Mouse (Mus musculus) MEL (cell line): ENCODE measurements at regions not wholly inside any gene's neighbourhood (a gene's known extent, or its start where the extent isn't known, plus 50 kb on each side); places are given as distances from the start of the nearest gene placed in this dataset.

Experiments used
- DNase-seq: peaks from one replicate; pipeline ENCODE4 v3.0.0; 2011; ENCODE audit warnings: low read depth, low spot score
- H3K27ac ChIP-seq: 2 replicates; pipeline ENCODE4 v1.5.1; 2012; ENCODE audit warnings: low read depth, mild to moderate bottlenecking, control low read depth, low read length, moderate library complexity; ENCODE audit not compliant: control insufficient read depth
- H3K27me3 ChIP-seq, 2 experiments: fragments of 150-350 bp in 1 of 2; sonication (generic) in 1 of 2; 2 replicates each; pipeline ENCODE4 v1.6.1; 2012; ENCODE audit warnings: low read length in 2 of 2, mild to moderate bottlenecking in 2 of 2, improper control_type of control experiment in 1 of 2, moderate library complexity in 1 of 2; ENCODE audit not compliant: insufficient read depth in 2 of 2, control insufficient read depth in 1 of 2
- H3K36me3 ChIP-seq, 2 experiments: 2 replicates each; pipeline ENCODE4 v1.6.1; 2012 to 2014; ENCODE audit warnings: low read length in 2 of 2, improper control_type of control experiment in 1 of 2, inconsistent platforms in 1 of 2, mild to moderate bottlenecking in 1 of 2; ENCODE audit not compliant: insufficient read depth in 2 of 2, control insufficient read depth in 1 of 2
- H3K4me1 ChIP-seq, 2 experiments: fragments of 150-350 bp in 1 of 2; sonication (generic) in 1 of 2; 2 replicates each; pipeline ENCODE4 v1.6.1; 2012; ENCODE audit warnings: low read length in 2 of 2, improper control_type of control experiment in 1 of 2, mild to moderate bottlenecking in 1 of 2; ENCODE audit not compliant: insufficient read depth in 2 of 2, control insufficient read depth in 1 of 2
- H3K4me3 ChIP-seq, 2 experiments: fragments of 150-350 bp in 1 of 2; sonication (generic) in 1 of 2; 2 replicates each; pipeline ENCODE4 v1.5.1; 2012; ENCODE audit warnings: low read depth in 2 of 2, low read length in 2 of 2, mild to moderate bottlenecking in 2 of 2, moderate library complexity in 2 of 2, control low read depth in 1 of 2, improper control_type of control experiment in 1 of 2; ENCODE audit not compliant: control insufficient read depth in 1 of 2, insufficient read depth in 1 of 2
- H3K79me2 ChIP-seq: 2 replicates; pipeline ENCODE4 v1.6.1; 2012; ENCODE audit warnings: mild to moderate bottlenecking, low read length, moderate library complexity; ENCODE audit not compliant: control insufficient read depth, poor library complexity, insufficient read depth
- H3K9ac ChIP-seq: 2 replicates; pipeline ENCODE4 v1.6.1; 2012; ENCODE audit warnings: low read depth, mild to moderate bottlenecking, control low read depth, low read length, moderate library complexity; ENCODE audit not compliant: control insufficient read depth, poor library complexity, severe bottlenecking
- H3K9me3 ChIP-seq: fragments of 150-350 bp; sonication (generic); replicated peaks from 2 replicates; pipeline ENCODE4 v1.6.1; 2012; ENCODE audit warnings: mild to moderate bottlenecking, low read length, improper control_type of control experiment, moderate library complexity; ENCODE audit not compliant: insufficient read depth
- CHD1 ChIP-seq: IDR thresholded peaks from 2 replicates; pipeline ENCODE4 v1.6.1; 2012; ENCODE audit warnings: low read depth, mild to moderate bottlenecking, inconsistent platforms, low read length, improper control_type of control experiment
- CTCF ChIP-seq, 3 experiments: IDR thresholded peaks in 2 of 3; conservative IDR thresholded peaks in 1 of 3; 2 replicates each; pipeline ENCODE4 v1.5.1; 2011 to 2012; ENCODE audit warnings: low read length in 3 of 3, low read depth in 2 of 3, mild to moderate bottlenecking in 2 of 3, improper control_type of control experiment in 1 of 3, inconsistent platforms in 1 of 3, mixed read lengths in 1 of 3, moderate library complexity in 1 of 3; ENCODE audit not compliant: control insufficient read depth in 1 of 3, insufficient read depth in 1 of 3, poor library complexity in 1 of 3, severe bottlenecking in 1 of 3
- EP300 ChIP-seq, 2 experiments: IDR thresholded peaks; 2 replicates each; pipeline ENCODE4 v1.6.1; 2011; ENCODE audit warnings: improper control_type of control experiment in 2 of 2, low read length in 2 of 2, low read depth in 1 of 2, mild to moderate bottlenecking in 1 of 2
- GABPA ChIP-seq: IDR thresholded peaks from 2 replicates; pipeline ENCODE4 v1.6.1; 2012; ENCODE audit warnings: low read depth, mild to moderate bottlenecking, inconsistent platforms, low read length, improper control_type of control experiment, moderate library complexity
- GATA1 ChIP-seq: IDR thresholded peaks from 2 replicates; pipeline ENCODE4 v1.6.1; 2011; ENCODE audit warnings: low read depth, low read length, improper control_type of control experiment
- KAT2A ChIP-seq: conservative IDR thresholded peaks from 2 replicates; pipeline ENCODE4 v1.6.1; 2012; ENCODE audit warnings: low read depth, low read length, improper control_type of control experiment, inconsistent platforms
- MAFK ChIP-seq: IDR thresholded peaks from 2 replicates; pipeline ENCODE4 v1.6.1; 2011; ENCODE audit warnings: low read depth, mild to moderate bottlenecking, low read length, improper control_type of control experiment, borderline replicate concordance
- MAX ChIP-seq: IDR thresholded peaks from 2 replicates; pipeline ENCODE4 v1.6.1; 2011; ENCODE audit warnings: low read length, improper control_type of control experiment
- MEF2A ChIP-seq: IDR thresholded peaks from 2 replicates; pipeline ENCODE4 v1.6.1; 2014; ENCODE audit warnings: low read depth, mild to moderate bottlenecking, inconsistent platforms, low read length, improper control_type of control experiment; ENCODE audit not compliant: poor library complexity, insufficient replicate concordance, severe bottlenecking; ENCODE audit errors: extremely low read depth
- MYB ChIP-seq: IDR thresholded peaks from 2 replicates; pipeline ENCODE4 v1.6.1; 2011; ENCODE audit warnings: mild to moderate bottlenecking, low read depth, low read length, improper control_type of control experiment
- MYC ChIP-seq: IDR thresholded peaks from 2 replicates; pipeline ENCODE4 v1.6.1; 2011; ENCODE audit warnings: low read depth, mild to moderate bottlenecking, low read length, improper control_type of control experiment, moderate library complexity
- NRF1 ChIP-seq: IDR thresholded peaks from 2 replicates; pipeline ENCODE4 v1.6.1; 2014; ENCODE audit warnings: low read depth, mild to moderate bottlenecking, inconsistent platforms, low read length, improper control_type of control experiment, moderate library complexity; ENCODE audit not compliant: poor library complexity, insufficient read depth, severe bottlenecking
- POLR2A ChIP-seq, 2 experiments: IDR thresholded peaks; 2 replicates each; pipeline ENCODE4 v1.6.1; 2011 to 2012; ENCODE audit warnings: low read length in 2 of 2, mild to moderate bottlenecking in 2 of 2, control low read depth in 1 of 2, improper control_type of control experiment in 1 of 2, low read depth in 1 of 2, moderate library complexity in 1 of 2; ENCODE audit not compliant: control insufficient read depth in 1 of 2, insufficient read depth in 1 of 2, poor library complexity in 1 of 2
- POLR2AphosphoS2 ChIP-seq: IDR thresholded peaks from 2 replicates; pipeline ENCODE4 v1.6.1; 2011; ENCODE audit warnings: low read length, improper control_type of control experiment
- SMC3 ChIP-seq: IDR thresholded peaks from 2 replicates; pipeline ENCODE4 v1.6.1; 2011; ENCODE audit warnings: low read depth, low read length, improper control_type of control experiment
- TAL1 ChIP-seq: IDR thresholded peaks from 2 replicates; pipeline ENCODE4 v1.6.1; 2012; ENCODE audit warnings: mild to moderate bottlenecking, inconsistent platforms, low read length, moderate library complexity, mixed read lengths
- TBP ChIP-seq: IDR thresholded peaks from 2 replicates; pipeline ENCODE4 v1.8.0; 2011; ENCODE audit warnings: low read depth, low read length, improper control_type of control experiment
- UBTF ChIP-seq: IDR thresholded peaks from 2 replicates; pipeline ENCODE4 v1.6.1; 2012; ENCODE audit warnings: low read depth, mild to moderate bottlenecking, inconsistent platforms, low read length, improper control_type of control experiment, moderate library complexity, borderline replicate concordance; ENCODE audit not compliant: insufficient read depth
- USF2 ChIP-seq, 2 experiments: IDR thresholded peaks; 2 replicates each; pipeline ENCODE4 v1.6.1; 2011 to 2012; ENCODE audit warnings: improper control_type of control experiment in 2 of 2, low read length in 2 of 2, borderline replicate concordance in 1 of 2, inconsistent platforms in 1 of 2, low read depth in 1 of 2, mild to moderate bottlenecking in 1 of 2; ENCODE audit not compliant: insufficient read depth in 1 of 2
- ZKSCAN1 ChIP-seq: IDR thresholded peaks from 2 replicates; pipeline ENCODE4 v1.6.1; 2012; ENCODE audit warnings: low read depth, mild to moderate bottlenecking, inconsistent platforms, low read length, improper control_type of control experiment, moderate library complexity
- ZNF384 ChIP-seq: IDR thresholded peaks from 2 replicates; pipeline ENCODE4 v1.6.1; 2012; ENCODE audit warnings: low read depth, mild to moderate bottlenecking, inconsistent platforms, low read length, improper control_type of control experiment

DNA sequence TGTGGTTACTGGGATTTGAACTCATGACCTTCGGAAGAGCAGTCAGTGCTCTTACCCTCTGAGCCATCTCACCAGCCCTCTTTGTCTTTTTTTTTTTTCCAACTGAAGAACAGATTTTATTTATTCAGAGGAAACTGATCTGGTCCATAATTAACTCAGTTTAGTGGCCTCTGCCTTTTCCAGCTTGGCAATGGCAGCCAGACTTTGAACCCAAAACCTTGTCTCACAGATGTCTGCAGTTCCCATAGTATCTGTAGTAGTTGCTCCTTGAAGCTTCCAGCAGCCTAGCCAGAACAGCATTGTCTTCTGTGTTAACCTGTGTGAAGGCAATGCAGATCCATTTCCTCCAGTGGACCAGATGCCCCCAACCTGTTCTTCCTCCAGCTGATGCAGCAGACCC is 64.2 kb upstream of the Daam1 start:
- H3K27ac ChIP-seq = no peak overlapping the region
- TF ChIP-seq ZNF384 = no peak
- no peak for TF ChIP-seq CHD1
- no peak for TF ChIP-seq GATA1
- no peak for TF ChIP-seq MEF2A
- TF ChIP-seq, all 39 proteins: peak for 0
- Histone ChIP-seq H3K4me3 (no peak overlapping the region), H3K9me3 (no peaks in the 10 kb centered on the region), H3K27me3 (no peaks in the 10 kb centered on the region; a peak in 1 of 4 replicates), H3K36me3 (no peaks in the 10 kb centered on the region), H3K9ac (no peak overlapping the region), H3K4me1 (no peaks in the 10 kb centered on the region), H3K79me2 (no peaks in the 10 kb centered on the region)
- DNase-seq = no peak

DNA sequence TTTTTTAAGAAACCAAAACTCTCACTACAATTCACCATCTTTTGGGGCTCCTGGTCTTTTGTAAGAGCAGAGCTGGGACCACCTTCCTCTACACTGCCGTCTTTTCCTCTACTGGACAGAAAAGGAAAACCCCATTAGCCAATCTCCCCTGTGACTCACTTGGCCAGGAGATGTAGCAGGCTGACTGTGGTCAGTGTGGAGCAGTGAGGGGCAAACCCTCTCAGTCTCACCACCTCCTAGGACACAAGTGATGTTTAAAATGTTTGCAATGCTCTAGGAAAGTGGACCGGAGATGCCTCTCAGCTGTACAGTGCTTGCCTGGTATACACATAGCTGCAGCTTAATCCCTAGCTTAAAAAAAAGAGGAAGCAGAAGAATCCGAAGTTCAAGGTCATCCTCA is 63.0 kb upstream of the Daam1 start:
- no peaks in the 10 kb centered on the region for H3K36me3 ChIP-seq
- H3K27me3 ChIP-seq = no peaks in the 10 kb centered on the region; a peak in 1 of 4 replicates
- no peak overlapping the region for H3K4me3 ChIP-seq
- no peak overlapping the region for H3K9ac ChIP-seq
- H3K27ac ChIP-seq = no peak overlapping the region
- H3K79me2 ChIP-seq = no peaks in the 10 kb centered on the region
- H3K4me1 ChIP-seq = no peaks in the 10 kb centered on the region
- TF ChIP-seq USF2 (IDR thresholded peaks at IDR 0.05; ENCODE audit: borderline replicate concordance in 1 of 2, insufficient read depth in 1 of 2, low read depth in 1 of 2, low read length in 2 of 2) (no peak), MAX (no peak), POLR2A (IDR thresholded peaks at IDR 0.05; ENCODE audit: control insufficient read depth in 1 of 2, insufficient read depth in 1 of 2, low read depth in 1 of 2, low read length in 2 of 2, poor library complexity in 1 of 2) (no peak), KAT2A (no peak), MYC (no peak), GABPA (no peak), ZKSCAN1 (no peak), POLR2AphosphoS2 (no peak), SMC3 (no peak), TAL1 (no peak), EP300 (IDR thresholded peaks at IDR 0.05; ENCODE audit: low read depth in 1 of 2, low read length in 2 of 2) (no peak), CHD1 (no peak), GATA1 (no peak), NRF1 (no peak), ZNF384 (no peak), MYB (no peak), UBTF (no peak), MAFK (no peak), CTCF (IDR thresholded peaks at IDR 0.05 in 2 of 3, conservative IDR thresholded peaks at IDR 0.05 in 1 of 3; ENCODE audit: control insufficient read depth in 1 of 3, insufficient read depth in 1 of 3, low read depth in 2 of 3, low read length in 3 of 3, poor library complexity in 1 of 3, severe bottlenecking in 1 of 3) (no peak), TBP (no peak)
- peak; percentile 8 for DNase-seq
- no peaks in the 10 kb centered on the region for H3K9me3 ChIP-seq
